In the genomic region with DNA sequence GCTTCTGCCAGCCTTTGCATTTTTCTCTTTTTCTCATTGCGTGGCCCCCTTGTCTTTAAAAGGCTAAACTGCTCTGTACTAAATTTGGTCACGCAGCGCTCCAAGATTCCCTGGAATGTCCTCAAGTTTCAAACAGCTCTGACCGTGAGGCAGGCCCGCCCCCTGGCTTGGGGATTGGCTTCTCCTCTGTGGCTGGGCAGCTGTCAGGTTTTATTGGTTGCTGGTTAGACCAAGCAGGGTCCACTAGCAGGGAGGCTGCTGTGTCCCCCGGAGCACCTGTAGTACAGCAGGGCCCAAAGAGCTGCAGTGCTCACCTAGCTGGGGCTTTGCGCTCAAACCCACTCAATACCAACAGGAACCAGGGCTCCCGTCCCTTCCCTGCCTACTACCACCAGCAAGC, we compare ENCODE assay signal across 8 mouse cellular contexts. TPM values are rescaled to one million over a fixed set of nuclear protein-coding genes. Genes with fewer than 3 reads are reported as not detected.
DNase-seq lines count a peak whose midpoint lies in the region.

A gene (plus strand): TSS at position 237 of the 400 bp plus-strand sequence.

- DNase-seq in 3T3-L1 (ENCODE audit: low read depth, low spot score), result peak; percentile 52
- peak; percentile 89 for DNase-seq in NIH3T3 (ENCODE audit: low read depth)
- peak; percentile 71 for DNase-seq in gastrocnemius, postnatal 14 days
- DNase-seq in kidney, adult 9 months, result peak; percentile 69
- DNase-seq in lung, postnatal 4 days, result peak; percentile 78 to 85
- DNase-seq in right cerebral cortex, adult 18-20 months, result no peak
- no peak for DNase-seq in cerebellum, adult 9-10 months
- DNase-seq in right cerebral cortex, postnatal 4 days, result no peak

- intact Hi-C loops in gastrocnemius, postnatal 14 days (cut with DNase I; ENCODE audit: low total_unique reads), result loop anchor here (5.0 kb wide), 1 partner anchor 43 kb away; no protein-coding TSS in a partner anchor

RNA-seq across cellular contexts. Expression of the gene that starts here (rescaled TPM):
- total RNA-seq in gastrocnemius, postnatal 14 days (2021), result 1 to 10 TPM; 2.7 to 3.3 TPM

Comparison
In these comparisons a context has a peak if more than half of its experiments do, and no peak if none do; other contexts are left out.
1. DNase-seq: peak in 3T3-L1 (single experiment), NIH3T3 (single experiment), gastrocnemius, postnatal 14 days (single experiment), kidney, adult 9 months (single experiment) and lung, postnatal 4 days (2 of 2); none in right cerebral cortex, adult 18-20 months (single experiment), cerebellum, adult 9-10 months (single experiment) and right cerebral cortex, postnatal 4 days (single experiment).